Mouse (Mus musculus): ENCODE data around the gene Lao1. TPM values are rescaled to one million over a fixed set of nuclear protein-coding genes. Genes with fewer than 3 reads are reported as not detected.

The Lao1 gene
- polyA plus RNA-seq, 1 experiment from 2014 or later = not detected

DNA sequence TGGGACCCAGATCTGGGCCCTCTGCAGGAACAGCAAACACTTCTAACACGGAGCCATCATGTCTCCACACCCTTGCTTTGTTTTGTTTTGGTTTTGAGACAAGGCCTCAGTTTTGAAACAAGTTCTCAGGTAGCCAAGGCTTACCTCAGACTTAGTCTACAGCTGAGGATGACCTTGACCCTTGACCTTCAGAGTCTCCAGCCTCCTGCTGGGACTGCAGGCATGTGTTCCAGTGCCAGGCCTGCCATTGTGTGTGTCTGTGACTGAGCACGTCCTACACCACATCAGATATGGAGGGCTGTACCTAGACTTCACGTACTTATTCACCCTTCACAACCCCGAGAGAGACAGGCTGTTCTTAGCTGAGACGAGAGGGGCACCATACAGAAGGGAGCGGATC lies 46.2 kb downstream of the Lao1 start:
- ATAC-seq (ENCODE audit: low FRiP score, low TSS enrichment) (no peak), DNase-seq (no peak)
- WGBS = 82% methylated on average over 6 of the region's 6 CpGs
- no peaks in the 10 kb centered on the region for H3K4me1 ChIP-seq (ENCODE audit: control insufficient read depth, insufficient read depth, low read length)
- H3K9me3 ChIP-seq (ENCODE audit: control insufficient read depth, low read length) = no peaks in the 10 kb centered on the region
- H3K36me3 ChIP-seq (ENCODE audit: control insufficient read depth, insufficient read depth, low read length) = no peaks in the 10 kb centered on the region
- no peak overlapping the region for H3K27ac ChIP-seq (replicated peaks; ENCODE audit: low read depth, low read length)
- no peak overlapping the region for H3K4me3 ChIP-seq (replicated peaks; ENCODE audit: low read depth, low read length)
- no peaks in the 10 kb centered on the region for H3K27me3 ChIP-seq (ENCODE audit: control insufficient read depth, insufficient read depth, low read length)
- H3K9ac ChIP-seq (replicated peaks; ENCODE audit: low read length) = no peak overlapping the region
- H3K4me2 ChIP-seq (ENCODE audit: low read length) = no peak overlapping the region

DNA sequence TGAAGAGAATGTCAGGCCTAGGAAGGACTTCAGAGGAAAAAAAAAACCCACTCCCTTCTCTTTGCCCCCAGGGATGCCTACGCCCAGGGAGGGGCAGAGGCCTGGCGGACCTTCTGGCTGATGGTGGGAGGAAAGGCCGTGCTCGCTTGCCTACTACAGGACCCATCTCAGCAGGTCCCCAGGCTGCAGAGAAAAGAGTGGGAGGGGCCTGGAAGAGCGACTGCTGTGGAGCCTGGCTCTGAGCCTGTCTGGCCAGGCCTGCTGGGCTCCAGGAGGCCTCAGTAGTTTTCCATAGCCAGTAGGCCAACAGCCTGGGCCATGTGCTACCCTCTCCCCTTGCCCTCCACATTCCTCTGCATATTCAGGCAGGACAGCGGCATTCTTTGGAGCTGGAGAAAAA lies 47.1 kb downstream of the Lao1 start:
- no peak overlapping the region for H3K4me3 ChIP-seq (replicated peaks; ENCODE audit: low read depth, low read length)
- no peak overlapping the region for H3K27ac ChIP-seq (replicated peaks; ENCODE audit: low read depth, low read length)
- no peak overlapping the region for H3K9ac ChIP-seq (replicated peaks; ENCODE audit: low read length)
- no peaks in the 10 kb centered on the region for H3K4me1 ChIP-seq (ENCODE audit: control insufficient read depth, insufficient read depth, low read length)
- 28% methylated on average over 6 of the region's 6 CpGs for WGBS
- no peaks in the 10 kb centered on the region for H3K27me3 ChIP-seq (ENCODE audit: control insufficient read depth, insufficient read depth, low read length)
- DNase-seq (no peak), ATAC-seq (ENCODE audit: low FRiP score, low TSS enrichment) (no peak)
- H3K36me3 ChIP-seq (ENCODE audit: control insufficient read depth, insufficient read depth, low read length) = no peaks in the 10 kb centered on the region
- H3K9me3 ChIP-seq (ENCODE audit: control insufficient read depth, low read length) = no peaks in the 10 kb centered on the region
- H3K4me2 ChIP-seq (ENCODE audit: low read length) = no peak overlapping the region

DNA sequence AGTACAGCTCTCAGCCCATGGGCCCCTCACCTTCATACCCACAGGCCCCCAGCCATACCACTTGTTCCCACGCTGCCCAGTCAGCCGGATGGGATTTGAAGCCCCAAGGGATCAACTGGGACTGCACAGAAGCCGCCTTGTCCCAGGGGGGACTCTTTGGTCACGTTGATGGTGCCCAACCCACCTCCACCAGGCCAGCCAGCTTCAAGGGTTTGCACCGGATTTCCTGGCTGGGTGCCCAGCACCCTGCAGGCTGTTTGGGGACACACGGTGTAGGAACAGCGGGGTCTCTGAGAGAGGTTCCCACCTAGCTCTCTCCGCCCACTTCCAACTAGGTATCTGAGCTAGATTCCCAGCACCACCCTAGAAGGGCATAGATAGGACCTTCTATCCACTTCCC lies 48.4 kb downstream of the Lao1 start:
- Histone ChIP-seq H3K27ac (replicated peaks; ENCODE audit: low read depth, low read length) (no peak overlapping the region), H3K4me2 (ENCODE audit: low read length) (no peak overlapping the region), H3K36me3 (ENCODE audit: control insufficient read depth, insufficient read depth, low read length) (no peaks in the 10 kb centered on the region), H3K9me3 (ENCODE audit: control insufficient read depth, low read length) (no peaks in the 10 kb centered on the region), H3K9ac (replicated peaks; ENCODE audit: low read length) (no peak overlapping the region), H3K27me3 (ENCODE audit: control insufficient read depth, insufficient read depth, low read length) (no peaks in the 10 kb centered on the region), H3K4me1 (ENCODE audit: control insufficient read depth, insufficient read depth, low read length) (no peaks in the 10 kb centered on the region), H3K4me3 (replicated peaks; ENCODE audit: low read depth, low read length) (no peak overlapping the region)
- DNase-seq (no peak), ATAC-seq (ENCODE audit: low FRiP score, low TSS enrichment) (no peak)
- 67% methylated on average over 8 of the region's 8 CpGs for WGBS

DNA sequence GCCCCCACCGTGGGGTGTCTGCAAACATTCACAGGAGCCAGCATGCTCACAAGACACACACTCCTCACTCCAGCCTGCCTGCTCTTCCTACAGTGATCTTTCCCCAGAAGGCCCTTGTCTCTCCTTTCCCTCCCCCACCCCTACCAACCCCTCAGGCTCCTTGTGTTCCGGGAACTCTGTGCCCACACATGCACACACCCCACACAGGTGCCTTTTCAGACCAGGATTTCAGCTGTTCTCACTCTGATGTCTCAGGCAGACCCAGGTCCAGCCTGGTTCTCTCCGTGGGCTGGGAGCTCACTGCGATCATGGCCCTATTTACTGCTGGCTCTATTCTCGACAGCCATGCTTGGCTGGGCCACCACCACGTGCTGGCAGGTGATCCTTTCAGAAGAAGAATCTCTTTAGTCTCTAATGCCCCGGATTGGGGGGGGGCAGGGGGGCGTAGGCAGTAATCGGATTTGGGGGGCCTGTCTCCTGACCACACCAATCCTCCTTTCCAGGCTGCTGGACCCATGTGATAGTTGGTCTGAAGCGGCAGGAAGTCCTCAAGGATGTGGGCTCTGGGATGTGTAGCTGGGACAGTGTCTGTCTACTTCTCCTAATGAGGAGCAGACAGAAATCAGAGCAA lies 49.8 kb downstream of the Lao1 start:
- WGBS = 27% methylated on average over 10 of the region's 10 CpGs
- H3K4me3 ChIP-seq (replicated peaks; ENCODE audit: low read depth, low read length) = no peak overlapping the region
- H3K9me3 ChIP-seq (ENCODE audit: control insufficient read depth, low read length) = no peaks in the 10 kb centered on the region
- H3K36me3 ChIP-seq (ENCODE audit: control insufficient read depth, insufficient read depth, low read length) = no peaks in the 10 kb centered on the region
- ATAC-seq (ENCODE audit: low FRiP score, low TSS enrichment) (no peak), DNase-seq (no peak)
- no peak overlapping the region for H3K27ac ChIP-seq (replicated peaks; ENCODE audit: low read depth, low read length)
- no peak overlapping the region for H3K9ac ChIP-seq (replicated peaks; ENCODE audit: low read length)
- no peaks in the 10 kb centered on the region for H3K27me3 ChIP-seq (ENCODE audit: control insufficient read depth, insufficient read depth, low read length)
- no peaks in the 10 kb centered on the region for H3K4me1 ChIP-seq (ENCODE audit: control insufficient read depth, insufficient read depth, low read length)
- no peak overlapping the region for H3K4me2 ChIP-seq (ENCODE audit: low read length)

DNA sequence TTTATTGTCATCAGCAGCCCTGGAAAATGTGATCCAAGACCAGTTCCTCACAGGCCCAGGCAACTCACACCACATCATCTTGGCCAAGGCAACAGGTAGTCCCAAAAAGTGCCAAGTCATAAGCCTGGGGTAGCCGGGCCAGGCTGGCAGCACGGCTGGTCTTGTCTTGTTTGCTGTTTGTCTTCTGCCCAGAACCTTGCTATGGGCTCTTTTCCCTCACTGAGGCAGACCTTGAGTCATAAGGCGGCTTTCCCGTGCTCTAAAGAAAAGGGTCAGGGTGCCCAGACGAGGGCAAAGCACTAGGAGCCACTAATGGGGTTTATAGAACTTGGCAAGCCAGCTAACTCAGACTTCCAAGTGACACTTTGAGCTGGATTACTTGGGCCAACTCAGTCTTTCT lies 51.7 kb downstream of the Lao1 start:
- Histone ChIP-seq H3K4me3 (replicated peaks; ENCODE audit: low read depth, low read length) (no peak overlapping the region), H3K9ac (replicated peaks; ENCODE audit: low read length) (no peak overlapping the region), H3K27me3 (ENCODE audit: control insufficient read depth, insufficient read depth, low read length) (no peaks in the 10 kb centered on the region), H3K4me2 (ENCODE audit: low read length) (no peak overlapping the region), H3K4me1 (ENCODE audit: control insufficient read depth, insufficient read depth, low read length) (no peaks in the 10 kb centered on the region), H3K36me3 (ENCODE audit: control insufficient read depth, insufficient read depth, low read length) (no peaks in the 10 kb centered on the region), H3K9me3 (ENCODE audit: control insufficient read depth, low read length) (no peaks in the 10 kb centered on the region), H3K27ac (replicated peaks; ENCODE audit: low read depth, low read length) (no peak overlapping the region)
- ATAC-seq (ENCODE audit: low FRiP score, low TSS enrichment) = no peak
- DNase-seq = no peak
- 86% methylated on average over 5 of the region's 5 CpGs for WGBS

DNA sequence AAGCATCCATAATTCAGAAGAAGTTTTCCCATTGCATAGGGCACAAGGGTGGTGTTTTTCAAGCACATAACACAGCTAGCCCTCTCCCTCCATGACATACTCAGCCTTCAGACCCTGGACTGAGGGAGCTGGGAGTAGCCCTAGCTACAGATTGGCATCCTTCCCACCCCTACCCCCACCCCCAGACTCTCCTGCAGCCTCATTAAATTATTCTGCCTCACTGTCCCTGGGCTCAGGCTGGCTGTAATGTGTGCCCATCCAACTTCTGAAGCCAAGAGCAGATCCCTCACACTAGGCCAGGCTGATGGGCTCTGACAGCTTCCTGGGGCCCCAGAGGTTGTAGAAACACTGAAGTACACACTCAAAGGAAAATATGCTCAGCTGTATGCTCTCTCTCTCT lies 53.6 kb downstream of the Lao1 start:
- ATAC-seq (ENCODE audit: low FRiP score, low TSS enrichment) (no peak), DNase-seq (no peak)
- Histone ChIP-seq H3K9ac (replicated peaks; ENCODE audit: low read length) (no peak overlapping the region), H3K27ac (replicated peaks; ENCODE audit: low read depth, low read length) (no peak overlapping the region), H3K36me3 (ENCODE audit: control insufficient read depth, insufficient read depth, low read length) (no peaks in the 10 kb centered on the region), H3K4me1 (ENCODE audit: control insufficient read depth, insufficient read depth, low read length) (peaks cover 6% of the 10 kb centered on the region; the same call in 1 of the 2 replicates), H3K27me3 (ENCODE audit: control insufficient read depth, insufficient read depth, low read length) (no peaks in the 10 kb centered on the region), H3K4me3 (replicated peaks; ENCODE audit: low read depth, low read length) (no peak overlapping the region), H3K9me3 (ENCODE audit: control insufficient read depth, low read length) (no peaks in the 10 kb centered on the region), H3K4me2 (ENCODE audit: low read length) (no peak overlapping the region)

DNA sequence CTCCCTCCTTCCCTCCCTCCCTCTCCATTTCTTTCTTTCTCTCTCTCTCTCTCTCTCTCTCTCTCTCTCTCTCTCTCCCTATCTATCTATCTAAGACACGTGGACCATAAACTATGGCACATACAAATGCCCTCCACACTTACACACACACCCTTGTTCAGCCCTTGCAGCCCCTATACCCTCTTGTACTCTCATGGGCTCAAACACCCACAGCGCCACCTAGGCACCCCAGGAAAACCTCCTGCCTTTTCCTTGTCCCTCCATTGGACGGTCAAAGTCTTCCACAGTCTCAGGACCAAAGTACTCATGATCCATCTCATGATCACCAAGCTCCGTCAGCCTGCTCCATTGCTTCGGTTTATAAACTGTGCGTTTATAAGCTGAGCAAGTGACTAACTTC lies 54.2 kb downstream of the Lao1 start:
- no peak for DNase-seq
- Histone ChIP-seq H3K36me3 (ENCODE audit: control insufficient read depth, insufficient read depth, low read length) (no peaks in the 10 kb centered on the region), H3K27ac (replicated peaks; ENCODE audit: low read depth, low read length) (no peak overlapping the region), H3K4me2 (ENCODE audit: low read length) (no peak overlapping the region), H3K9ac (replicated peaks; ENCODE audit: low read length) (no peak overlapping the region), H3K9me3 (ENCODE audit: control insufficient read depth, low read length) (no peaks in the 10 kb centered on the region), H3K27me3 (ENCODE audit: control insufficient read depth, insufficient read depth, low read length) (no peaks in the 10 kb centered on the region), H3K4me3 (replicated peaks; ENCODE audit: low read depth, low read length) (no peak overlapping the region), H3K4me1 (ENCODE audit: control insufficient read depth, insufficient read depth, low read length) (peaks cover 6% of the 10 kb centered on the region; the same call in 1 of the 2 replicates)
- WGBS = 71% methylated on average over 6 of the region's 6 CpGs
- no peak for ATAC-seq (ENCODE audit: low FRiP score, low TSS enrichment)

DNA sequence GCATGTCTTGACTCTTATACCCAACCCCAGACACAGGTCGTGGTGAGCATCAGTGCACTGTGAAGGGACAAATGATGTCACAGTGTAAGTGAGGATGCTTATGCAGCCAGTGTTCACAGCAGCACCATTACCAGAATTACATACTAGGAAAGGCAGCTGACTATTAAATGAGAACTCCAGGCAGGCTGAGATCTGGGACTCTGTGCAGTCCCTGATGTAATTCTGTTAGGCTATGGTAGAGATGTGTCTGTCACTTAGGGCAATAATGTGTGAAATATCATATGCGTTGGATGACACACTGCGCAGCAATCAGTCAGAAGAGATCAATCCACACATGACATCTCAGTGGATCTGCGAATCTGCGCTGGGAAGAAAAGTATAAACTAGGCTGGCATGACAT lies 55.7 kb downstream of the Lao1 start:
- Histone ChIP-seq H3K9me3 (ENCODE audit: control insufficient read depth, low read length) (no peaks in the 10 kb centered on the region), H3K9ac (replicated peaks; ENCODE audit: low read length) (no peak overlapping the region), H3K36me3 (ENCODE audit: control insufficient read depth, insufficient read depth, low read length) (no peaks in the 10 kb centered on the region), H3K4me3 (replicated peaks; ENCODE audit: low read depth, low read length) (no peak overlapping the region), H3K4me1 (ENCODE audit: control insufficient read depth, insufficient read depth, low read length) (peaks cover 6% of the 10 kb centered on the region; the same call in 1 of the 2 replicates), H3K27ac (replicated peaks; ENCODE audit: low read depth, low read length) (no peak overlapping the region), H3K27me3 (ENCODE audit: control insufficient read depth, insufficient read depth, low read length) (no peaks in the 10 kb centered on the region), H3K4me2 (ENCODE audit: low read length) (no peak overlapping the region)
- DNase-seq (no peak), ATAC-seq (ENCODE audit: low FRiP score, low TSS enrichment) (no peak)
- WGBS = 79% methylated on average over 5 of the region's 5 CpGs

Measured in midbrain, embryonic 14.5 days (tissue).